8 mouse cellular contexts compared by ENCODE assay signal in the genomic region with DNA sequence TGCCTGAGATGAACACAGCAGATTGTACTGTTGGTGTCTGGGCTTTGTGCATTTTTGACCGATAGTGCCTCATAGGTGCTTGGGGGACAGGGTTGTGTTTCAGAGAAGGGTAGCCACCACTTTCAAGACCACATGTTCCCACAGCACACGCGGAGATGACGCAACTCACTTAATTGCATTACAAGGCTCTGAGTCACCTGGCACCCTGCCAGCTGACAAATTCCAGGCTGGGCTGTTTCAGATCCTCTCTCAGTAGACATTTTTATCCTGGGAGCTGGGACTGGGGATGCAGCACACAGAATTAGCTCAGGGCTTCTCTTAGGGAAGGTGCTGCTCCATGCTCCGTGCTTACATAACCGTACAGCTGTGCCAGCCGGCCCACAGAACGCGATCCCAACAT.
DNase-seq lines count a peak whose midpoint lies in the region; ATAC-seq lines count a peak whose summit lies in the region.

No protein-coding gene starts in this region.

- peak; percentile 97 for DNase-seq in 3T3-L1 (ENCODE audit: low read depth, low spot score)
- DNase-seq in adrenal gland, adult 8-10 months, result peak; percentile 79
- peak; percentile 68 to 85 for DNase-seq in layer of hippocampus, adult 18-20 months (ENCODE audit: low spot score in 2 of 2)
- DNase-seq in lung, adult 18-20 months, result peak; percentile 85
- peak; percentile 92 for DNase-seq in right cerebral cortex, adult 18-20 months
- no peak for DNase-seq in spleen, postnatal 14 days (ENCODE audit: low spot score in 2 of 2)

- H3K27me3 ChIP-seq in forebrain, embryonic 13.5 days, result no peaks in the 10 kb centered on the region; the same call in 1 of the 2 replicates
- no peaks in the 10 kb centered on the region for H3K27me3 ChIP-seq in heart, embryonic 14.5 days (ENCODE audit: control insufficient read depth, insufficient read depth, low read length)

- WGBS in forebrain, embryonic 13.5 days, result 39% methylated on average over 9 of the region's 9 CpGs
- 8% methylated on average over 9 of the region's 9 CpGs for WGBS in heart, embryonic 14.5 days

- no peak overlapping the region for H3K9ac ChIP-seq in forebrain, embryonic 13.5 days
- peak overlapping the region; percentile 25; the same call in 1 of the 2 replicates for H3K9ac ChIP-seq in heart, embryonic 14.5 days (ENCODE audit: low read length)

- H3K4me1 ChIP-seq in forebrain, embryonic 13.5 days, result peaks cover 19% of the 10 kb centered on the region
- H3K4me1 ChIP-seq in heart, embryonic 14.5 days (ENCODE audit: control insufficient read depth in 2 of 2, insufficient read depth in 2 of 2, low read length in 2 of 2), result peaks cover 11 to 16% of the 10 kb centered on the region in 2 experiments

- H3K27ac ChIP-seq in forebrain, embryonic 13.5 days, result no peak overlapping the region
- peak overlapping the region; percentile 39 to 55; a peak in 3 of 4 replicates for H3K27ac ChIP-seq in heart, embryonic 14.5 days (replicated peaks in 1 of 2; ENCODE audit: control insufficient read depth in 1 of 2, insufficient read depth in 1 of 2, low read depth in 2 of 2, low read length in 2 of 2)

- no peaks in the 10 kb centered on the region for H3K9me3 ChIP-seq in forebrain, embryonic 13.5 days (replicated peaks)
- 0 out of 2 replicates have a peak, but pooled peaks cover 3% of the 10 kb centered on the region for H3K9me3 ChIP-seq in heart, embryonic 14.5 days (ENCODE audit: control insufficient read depth, low read length)

- peak overlapping the region; percentile 13; the same call in 1 of the 2 replicates for H3K4me2 ChIP-seq in forebrain, embryonic 13.5 days
- peak overlapping the region; percentile 54 for H3K4me2 ChIP-seq in heart, embryonic 14.5 days (ENCODE audit: low read length)

- no peak overlapping the region for H3K4me3 ChIP-seq in forebrain, embryonic 13.5 days
- H3K4me3 ChIP-seq in heart, embryonic 14.5 days (ENCODE audit: control insufficient read depth in 1 of 2, insufficient read depth in 1 of 2, low read depth in 1 of 2, low read length in 2 of 2), result no peak overlapping the region

- ATAC-seq in forebrain, embryonic 13.5 days, result peak; percentile 78
- peak; percentile 81 for ATAC-seq in heart, embryonic 14.5 days (ENCODE audit: insufficient number of reproducible peaks, insufficient read depth, low FRiP score, low read depth)

- H3K36me3 ChIP-seq in forebrain, embryonic 13.5 days (ENCODE audit: poor library complexity, severe bottlenecking), result no peaks in the 10 kb centered on the region
- no peaks in the 10 kb centered on the region for H3K36me3 ChIP-seq in heart, embryonic 14.5 days (ENCODE audit: control insufficient read depth, insufficient read depth, low read length)

Comparison
In these comparisons a context has a peak if more than half of its experiments do, and no peak if none do; other contexts are left out.
1. DNase-seq: peak in 3T3-L1 (single experiment), adrenal gland, adult 8-10 months (single experiment), layer of hippocampus, adult 18-20 months (2 of 2), lung, adult 18-20 months (2 of 2) and right cerebral cortex, adult 18-20 months (single experiment); none in spleen, postnatal 14 days (0 of 2).